Mouse (Mus musculus) intestine, embryonic 16.5 days (tissue): Measurements from ENCODE around the gene Kalrn. TPM values are rescaled to one million over a fixed set of nuclear protein-coding genes. Genes with fewer than 3 reads are reported as not detected.

Source experiments
- ATAC-seq: fragments of 200-750 bp; cut with Nextera tagmentation; 2 replicates; pipeline ENCODE4 v1.8.0; 2017; ENCODE audit warnings: moderate TSS enrichment, moderate library complexity
- H3K27ac ChIP-seq: fragments of 300-500 bp; sonication (generic); 2 replicates; pipeline ENCODE4 v1.5.1; 2014; ENCODE audit warnings: mild to moderate bottlenecking, low read length
- H3K27me3 ChIP-seq: fragments of 300-500 bp; sonication (generic); replicated peaks from 2 replicates; pipeline ENCODE4 v1.6.1; 2014; ENCODE audit warnings: low read length, control low read depth, mixed read lengths; ENCODE audit not compliant: control insufficient read depth, insufficient read depth
- H3K36me3 ChIP-seq: fragments of 300-500 bp; sonication (generic); 2 replicates; pipeline ENCODE4 v1.6.1; 2014; ENCODE audit warnings: low read length, control low read depth; ENCODE audit not compliant: control insufficient read depth, insufficient read depth
- H3K4me1 ChIP-seq: fragments of 300-500 bp; sonication (generic); 2 replicates; pipeline ENCODE4 v1.6.1; 2014; ENCODE audit warnings: low read length, control low read depth, mixed read lengths; ENCODE audit not compliant: control insufficient read depth, insufficient read depth
- H3K4me2 ChIP-seq: fragments of 300-500 bp; sonication (generic); 2 replicates; pipeline ENCODE4 v1.6.1; 2014; ENCODE audit warnings: low read depth, low read length, control low read depth
- H3K4me3 ChIP-seq: fragments of 300-500 bp; sonication (generic); 2 replicates; pipeline ENCODE4 v1.5.1; 2014; ENCODE audit warnings: mild to moderate bottlenecking, low read length
- H3K9ac ChIP-seq: fragments of 300-500 bp; sonication (generic); 2 replicates; pipeline ENCODE4 v1.6.1; 2014; ENCODE audit warnings: low read depth, low read length
- H3K9me3 ChIP-seq: fragments of 300-500 bp; sonication (generic); 2 replicates; pipeline ENCODE4 v1.6.1; 2016; ENCODE audit warnings: low read length, control low read depth; ENCODE audit not compliant: control insufficient read depth
- WGBS: fragments of 180-500 bp; shearing (Covaris S2); extraction: QIAGEN DNeasy Blood & Tissue Kit; methylation state at CpG from one replicate; pipeline ENCODE4 v1.1.7; 2014; 5-methylcytosine and 5-hydroxymethylcytosine counted together
- polyA plus RNA-seq: library from polyadenylated mRNA; unstranded; fragments of >200 nt; fragmentation: Nextera tagmentation; extraction: Ambion mirVana; gene quantifications from 2 replicates; pipeline ENCODE4 v1.2.1, GENCODE M21; 2015

Kalrn gene
- polyA plus RNA-seq, 1 experiment from 2014 or later: 11.1 TPM

- Histone ChIP-seq H3K36me3 (no peaks in the 10 kb centered on the region), H3K4me1 (peaks cover 2% of the 10 kb centered on the region), H3K9me3 (no peaks in the 10 kb centered on the region), H3K27me3 (no peaks in the 10 kb centered on the region), H3K27ac (no peak overlapping the region), H3K4me2 (no peak overlapping the region), H3K9ac (no peak overlapping the region), H3K4me3 (no peak overlapping the region)
- 95% methylated on average over 1 of the region's 1 CpGs for WGBS
- no peak for ATAC-seq
Observed at GRCm38 (mm10) chr16:34267751-34268150, 305.6 kb downstream of the Kalrn start.

GRCm38 (mm10) chr16:34264671-34265070, 308.7 kb downstream of the Kalrn start:
- WGBS: 90% methylated on average over 3 of the region's 3 CpGs
- Histone ChIP-seq H3K27ac (no peak overlapping the region), H3K4me2 (no peak overlapping the region), H3K4me3 (no peak overlapping the region), H3K9me3 (no peaks in the 10 kb centered on the region), H3K9ac (no peak overlapping the region), H3K27me3 (no peaks in the 10 kb centered on the region), H3K4me1 (peaks cover 6% of the 10 kb centered on the region), H3K36me3 (no peaks in the 10 kb centered on the region)
- no peak for ATAC-seq

GRCm38 (mm10) chr16:34262731-34263460, 310.4 kb downstream of the Kalrn start:
- Histone ChIP-seq H3K27me3 (no peaks in the 10 kb centered on the region), H3K4me2 (peak overlapping the region; percentile 42), H3K4me3 (peak overlapping the region; percentile 28), H3K4me1 (peaks cover 6% of the 10 kb centered on the region), H3K9ac (peak overlapping the region; percentile 36), H3K36me3 (no peaks in the 10 kb centered on the region), H3K27ac (peak overlapping the region; percentile 15; the same call in 1 of the 2 replicates), H3K9me3 (no peaks in the 10 kb centered on the region)
- peak; percentile 74; the same call in 1 of the 2 replicates for ATAC-seq
- 42% methylated on average over 22 of the region's 22 CpGs for WGBS

GRCm38 (mm10) chr16:34260971-34261924, 312.1 kb downstream of the Kalrn start:
- Histone ChIP-seq H3K4me2 (no peak overlapping the region), H3K27ac (no peak overlapping the region), H3K4me3 (no peak overlapping the region), H3K9ac (no peak overlapping the region), H3K4me1 (peaks cover 6% of the 10 kb centered on the region), H3K9me3 (no peaks in the 10 kb centered on the region), H3K27me3 (no peaks in the 10 kb centered on the region), H3K36me3 (no peaks in the 10 kb centered on the region)
- 59% methylated on average over 10 of the region's 10 CpGs for WGBS
- ATAC-seq: no peak

GRCm38 (mm10) chr16:34254646-34255022, 318.7 kb downstream of the Kalrn start:
- H3K4me3 ChIP-seq: no peak overlapping the region
- H3K27ac ChIP-seq: no peak overlapping the region
- H3K36me3 ChIP-seq: no peaks in the 10 kb centered on the region
- H3K27me3 ChIP-seq: no peaks in the 10 kb centered on the region
- no peaks in the 10 kb centered on the region for H3K9me3 ChIP-seq
- 52% methylated on average over 2 of the region's 2 CpGs for WGBS
- no peak for ATAC-seq
- no peak overlapping the region for H3K4me2 ChIP-seq
- H3K9ac ChIP-seq: no peak overlapping the region
- H3K4me1 ChIP-seq: no peaks in the 10 kb centered on the region

GRCm38 (mm10) chr16:34254002-34254645, 319.2 kb downstream of the Kalrn start:
- 72% methylated on average over 4 of the region's 4 CpGs for WGBS

GRCm38 (mm10) chr16:34252670-34253069, 320.7 kb downstream of the Kalrn start:
- no peak for ATAC-seq
- Histone ChIP-seq H3K27me3 (no peaks in the 10 kb centered on the region), H3K9ac (no peak overlapping the region), H3K27ac (no peak overlapping the region), H3K4me1 (no peaks in the 10 kb centered on the region), H3K9me3 (no peaks in the 10 kb centered on the region), H3K4me3 (no peak overlapping the region), H3K36me3 (no peaks in the 10 kb centered on the region), H3K4me2 (no peak overlapping the region)
- 95% methylated on average over 3 of the region's 3 CpGs for WGBS

More at GRCm38 (mm10) chr16:34254002-34254645, 319.2 kb downstream of the Kalrn start:
- H3K9me3 ChIP-seq: no peaks in the 10 kb centered on the region
- no peaks in the 10 kb centered on the region for H3K27me3 ChIP-seq
- no peaks in the 10 kb centered on the region for H3K36me3 ChIP-seq
- H3K9ac ChIP-seq: no peak overlapping the region
- no peak overlapping the region for H3K4me2 ChIP-seq
- no peaks in the 10 kb centered on the region for H3K4me1 ChIP-seq
- H3K27ac ChIP-seq: no peak overlapping the region
- no peak for ATAC-seq
- no peak overlapping the region for H3K4me3 ChIP-seq

GRCm38 (mm10) chr16:34248256-34248655, 325.1 kb downstream of the Kalrn start:
- 82% methylated on average over 4 of the region's 4 CpGs for WGBS
- ATAC-seq: no peak
- Histone ChIP-seq H3K9ac (no peak overlapping the region), H3K36me3 (no peaks in the 10 kb centered on the region), H3K4me2 (no peak overlapping the region), H3K4me1 (no peaks in the 10 kb centered on the region), H3K27ac (no peak overlapping the region), H3K4me3 (no peak overlapping the region), H3K9me3 (no peaks in the 10 kb centered on the region), H3K27me3 (no peaks in the 10 kb centered on the region)
